Mouse (Mus musculus): ENCODE measurements around the gene Cd19.
A peak's percentile ranks its signal among the peaks of the same experiment; 100 is the strongest.
"Not testable (repeated sequence)": the region's sequence is repeated elsewhere in the genome, so short reads cannot be mapped to it uniquely, and the experiment has no call there.

Gene Cd19

GRCm38 (mm10) chr7:126434726-126435125, 20.0 kb upstream of the Cd19 start:
- no peak for DNase-seq

- DNase-seq = no peak
Measured at GRCm38 (mm10) chr7:126430167-126430566, 15.5 kb upstream of the Cd19 start.

- DNase-seq = no peak
Measured at GRCm38 (mm10) chr7:126429503-126429898, 14.8 kb upstream of the Cd19 start.

GRCm38 (mm10) chr7:126428631-126429502, 14.2 kb upstream of the Cd19 start, which contains the start of gene Rabep2:
Rabep2 (plus strand) TSS chr7:126428759.
- peak; percentile 97 for DNase-seq

- DNase-seq = no peak
Measured at GRCm38 (mm10) chr7:126428154-126428553, 13.5 kb upstream of the Cd19 start.

- DNase-seq = peak; percentile 22
Measured at GRCm38 (mm10) chr7:126427323-126427860, 12.7 kb upstream of the Cd19 start.

GRCm38 (mm10) chr7:126424161-126424560, 9.5 kb upstream of the Cd19 start:
- DNase-seq = no peak

- DNase-seq = no peak
Measured at GRCm38 (mm10) chr7:126421756-126422155, 7.1 kb upstream of the Cd19 start.

GRCm38 (mm10) chr7:126418496-126418895, 3.8 kb upstream of the Cd19 start:
- DNase-seq = no peak

GRCm38 (mm10) chr7:126417606-126418005, 2.9 kb upstream of the Cd19 start:
- no peak for DNase-seq

GRCm38 (mm10) chr7:126417045-126417444, 2.4 kb upstream of the Cd19 start:
- no peak for DNase-seq

GRCm38 (mm10) chr7:126416615-126417014, 1.9 kb upstream of the Cd19 start:
- no peak for DNase-seq

GRCm38 (mm10) chr7:126411061-126411460, 3.6 kb downstream of the Cd19 start:
- DNase-seq = no peak

- no peak for DNase-seq
Measured at GRCm38 (mm10) chr7:126408686-126409085, 6.0 kb downstream of the Cd19 start.

GRCm38 (mm10) chr7:126402518-126402917, 12.2 kb downstream of the Cd19 start:
- not testable (repeated sequence) for DNase-seq

- DNase-seq = peak; percentile 88
Measured at GRCm38 (mm10) chr7:126399548-126399947, 15.1 kb downstream of the Cd19 start.

GRCm38 (mm10) chr7:126397822-126398221, 16.9 kb downstream of the Cd19 start:
- DNase-seq = no peak

- DNase-seq = no peak
Measured at GRCm38 (mm10) chr7:126397221-126397620, 17.5 kb downstream of the Cd19 start.

- DNase-seq = peak; percentile 97
Measured at GRCm38 (mm10) chr7:126396298-126397119, 18.2 kb downstream of the Cd19 start, which contains the start of gene Nfatc2ip. Nfatc2ip (minus strand) TSS chr7:126396737.

GRCm38 (mm10) chr7:126392086-126392884, 22.4 kb downstream of the Cd19 start:
- not testable (repeated sequence) for DNase-seq

GRCm38 (mm10) chr7:126388185-126388584, 26.5 kb downstream of the Cd19 start:
- no peak for DNase-seq

GRCm38 (mm10) chr7:126383565-126383964, 31.1 kb downstream of the Cd19 start:
- DNase-seq = no peak

Data from lung, postnatal 10 days (tissue).